Mouse (Mus musculus) c-Kit-positive CD71-negative TER-119-negative erythroid progenitor cells, embryonic 14.5 days (primary cell): ENCODE results near the gene Akap2.

Source experiments
- DNase-seq: peaks from one replicate; pipeline ENCODE4 v3.0.0-alpha.2; 2013; ENCODE audit warnings: low read depth

Akap2 gene

DNA sequence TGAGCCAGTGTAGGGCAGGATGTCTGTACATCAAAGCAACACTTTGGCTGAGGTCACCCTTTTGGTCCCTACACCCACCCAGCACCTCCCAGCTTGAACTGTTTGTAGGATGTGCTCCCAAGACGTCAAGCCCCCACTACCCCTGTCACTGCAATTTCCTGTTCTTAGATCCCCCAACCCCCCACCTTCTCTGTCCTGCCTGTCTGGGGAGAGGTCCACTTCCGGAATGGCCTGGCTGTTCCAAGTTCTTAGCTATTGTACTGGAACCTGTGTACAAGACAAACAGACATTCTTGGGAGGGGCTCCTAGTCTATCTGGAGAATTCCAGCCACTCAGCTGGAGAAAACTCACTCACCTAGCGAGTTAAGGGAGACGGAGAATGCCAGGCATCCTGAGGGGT, 116.7 kb downstream of the Akap2 start:
- no peak for DNase-seq

DNA sequence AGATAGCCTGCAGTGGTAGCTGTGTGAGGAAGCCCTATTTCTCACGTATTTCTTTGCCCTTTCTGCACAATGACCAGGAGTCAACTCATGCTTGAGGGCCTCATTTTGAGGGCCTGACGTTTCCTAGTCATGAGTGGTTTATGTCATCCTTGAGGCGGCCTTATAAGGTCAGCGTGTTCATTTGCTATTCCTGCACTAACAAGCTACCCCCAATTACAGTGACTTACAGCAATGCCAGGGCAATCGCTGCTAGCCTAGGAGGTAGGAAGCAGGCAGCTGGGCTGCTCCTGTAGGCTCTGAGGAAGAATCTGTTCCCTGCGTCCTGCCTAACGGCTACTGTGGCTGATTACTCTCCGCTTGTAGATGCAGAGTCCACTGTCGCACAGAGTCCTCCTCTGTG, 119.6 kb downstream of the Akap2 start:
- DNase-seq, result no peak

DNA sequence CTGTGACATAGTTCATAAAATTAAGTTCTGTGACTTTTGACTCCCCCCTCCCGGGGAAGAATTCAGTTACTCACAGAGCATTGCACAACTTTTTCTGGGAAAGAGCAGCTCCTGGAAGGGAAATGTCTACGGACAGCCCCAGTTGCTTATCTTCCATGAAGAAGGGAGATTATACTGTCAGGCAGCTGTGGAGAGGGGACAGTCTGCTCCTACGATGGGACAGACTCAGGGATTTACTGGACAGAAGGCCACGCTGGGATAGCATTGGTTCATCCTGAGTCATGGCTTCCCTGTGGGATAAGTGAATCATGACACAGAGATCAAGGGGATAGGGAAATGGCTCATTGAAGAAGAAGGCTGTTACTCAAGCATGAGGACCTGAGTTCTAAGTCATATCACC, 121.9 kb downstream of the Akap2 start:
- DNase-seq, result no peak

DNA sequence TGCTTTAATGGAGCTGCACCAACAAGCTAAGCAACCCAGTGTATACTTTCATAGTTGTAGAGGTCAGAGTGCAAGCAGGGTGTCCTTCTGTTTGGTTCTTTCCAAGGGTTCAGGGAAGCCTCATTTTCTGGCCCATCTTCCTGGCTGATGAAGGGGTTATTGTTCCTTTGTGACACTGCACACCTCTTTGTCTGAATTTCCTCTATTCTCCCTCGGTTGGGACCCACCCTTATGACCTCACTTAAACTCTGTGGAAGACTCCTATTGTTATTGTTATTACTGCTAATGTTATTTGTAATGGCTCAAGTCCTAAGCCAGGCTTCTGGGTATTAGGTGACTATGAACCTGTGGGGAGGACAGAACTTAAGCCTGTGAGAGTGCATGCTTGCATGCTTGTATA, 124.5 kb downstream of the Akap2 start:
- no peak for DNase-seq

DNA sequence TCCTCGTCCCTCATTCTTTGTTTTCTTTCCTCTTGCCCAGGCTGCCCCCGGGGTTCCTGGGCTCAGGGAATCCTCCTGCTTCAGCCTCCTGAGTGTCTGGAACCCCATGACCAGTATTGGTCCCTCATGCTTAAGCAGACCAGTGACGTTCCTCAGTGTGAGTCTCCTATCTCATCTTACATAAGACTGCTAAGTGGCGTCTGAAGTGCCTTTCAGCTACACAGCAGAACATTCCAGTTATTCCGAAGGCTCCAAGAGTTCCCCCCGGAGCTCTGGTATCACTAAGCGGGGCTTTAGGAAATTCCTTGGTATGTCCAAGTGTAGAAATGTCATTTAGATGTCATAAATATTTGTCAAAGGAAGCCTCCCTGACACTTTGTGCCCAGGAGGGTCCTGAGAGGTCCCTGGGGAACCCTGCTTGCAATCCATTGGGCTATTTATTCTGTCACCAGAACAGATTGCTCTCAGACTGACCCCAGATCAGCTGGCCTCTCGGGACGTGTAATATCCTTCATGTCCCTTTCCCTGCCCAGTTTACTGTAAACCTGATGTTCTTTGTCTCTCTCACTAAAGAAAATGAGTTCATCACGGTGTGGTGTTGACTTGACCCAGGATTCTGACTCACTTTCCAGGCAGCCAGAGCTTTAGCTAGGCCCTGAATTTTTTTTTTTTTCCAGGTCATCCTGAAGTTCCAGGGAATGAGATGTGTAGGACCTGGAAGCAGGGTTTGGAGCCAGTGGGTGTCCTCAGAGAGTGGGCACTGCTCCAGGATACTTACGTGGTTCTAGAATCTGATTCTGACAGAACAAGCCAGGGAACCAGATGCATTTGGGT, 125.2 kb downstream of the Akap2 start:
- no peak for DNase-seq

DNA sequence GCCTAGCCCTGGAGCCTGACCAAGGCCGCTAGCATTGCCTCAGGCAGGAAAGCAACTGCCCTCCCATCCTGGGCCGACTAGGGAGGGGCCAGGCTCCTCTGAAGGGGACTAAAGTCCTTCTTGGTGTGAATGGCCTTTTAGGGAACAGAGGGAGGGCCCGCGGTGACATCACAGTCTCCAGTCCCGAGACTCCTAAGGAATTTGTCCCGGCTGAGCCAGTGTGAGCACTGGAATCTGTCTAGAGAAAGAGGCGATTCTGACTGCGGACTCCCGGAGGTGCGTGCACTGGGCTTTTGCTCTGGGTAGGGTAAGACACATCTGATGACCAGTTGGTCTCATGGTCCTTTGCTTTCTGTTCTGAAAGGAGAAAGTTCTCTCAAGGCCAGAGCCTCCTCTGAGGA, 127.6 kb downstream of the Akap2 start:
- no peak for DNase-seq

DNA sequence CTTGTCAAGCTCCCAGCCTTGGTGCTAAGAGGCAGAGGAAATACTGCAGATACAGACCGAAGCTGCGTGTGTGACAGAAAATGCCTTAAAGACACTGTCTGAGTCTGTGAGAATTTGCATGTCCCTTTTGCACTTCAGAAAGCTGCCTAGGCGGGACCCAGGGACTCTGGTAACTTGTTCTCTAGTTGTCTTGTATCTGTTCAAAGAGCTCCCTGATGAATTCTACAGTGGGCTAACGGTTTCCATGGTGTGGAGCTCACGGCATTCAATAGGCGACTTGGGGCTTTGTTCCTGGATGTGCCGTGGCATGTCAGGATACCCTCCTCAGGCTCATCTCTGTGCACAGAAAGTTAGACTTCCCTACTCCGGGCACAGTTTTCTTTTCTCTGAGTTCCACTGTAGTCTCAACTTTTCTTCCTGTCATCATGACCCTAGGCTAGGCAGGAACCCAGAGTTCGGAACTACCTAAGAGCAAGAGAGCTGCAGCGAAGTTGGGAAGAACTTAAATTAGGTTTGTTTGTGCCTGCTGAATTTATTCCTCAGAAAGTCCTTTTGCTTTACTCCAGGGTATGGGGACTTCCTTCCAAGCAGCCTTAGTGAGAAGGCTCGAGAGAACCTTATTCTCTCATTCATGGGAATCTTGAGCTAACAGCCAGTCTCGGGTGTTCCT, 128.2 kb downstream of the Akap2 start:
- no peak for DNase-seq

DNA sequence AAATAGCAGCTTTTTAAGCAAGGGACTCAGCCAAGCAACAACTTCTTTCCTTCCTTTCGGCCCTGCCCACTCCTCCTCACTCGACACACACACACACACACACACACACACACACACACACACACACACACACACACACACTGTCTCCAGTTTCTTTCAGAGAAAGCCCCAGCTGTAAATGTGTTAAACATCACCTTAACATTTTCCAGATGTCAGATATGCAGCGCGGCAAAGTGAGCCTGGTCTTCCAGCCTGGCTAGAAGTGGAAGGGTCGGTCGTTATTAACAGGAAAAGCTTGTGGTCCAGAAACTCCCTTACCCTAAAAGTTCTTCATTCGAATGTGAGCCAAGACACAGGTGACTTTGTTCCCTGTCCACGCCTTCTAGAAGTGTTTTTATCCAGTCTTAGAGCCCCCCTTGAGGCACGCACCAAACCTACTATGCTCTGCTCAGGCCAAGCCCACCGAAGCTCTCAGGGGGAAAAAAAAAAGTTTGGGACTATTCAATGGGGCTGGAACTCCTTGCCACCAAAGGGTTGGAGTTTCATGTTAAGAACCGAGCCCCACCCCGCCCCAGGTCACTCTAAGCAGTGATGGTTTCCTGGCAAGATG, 129.0 kb downstream of the Akap2 start:
- DNase-seq, result no peak

DNA sequence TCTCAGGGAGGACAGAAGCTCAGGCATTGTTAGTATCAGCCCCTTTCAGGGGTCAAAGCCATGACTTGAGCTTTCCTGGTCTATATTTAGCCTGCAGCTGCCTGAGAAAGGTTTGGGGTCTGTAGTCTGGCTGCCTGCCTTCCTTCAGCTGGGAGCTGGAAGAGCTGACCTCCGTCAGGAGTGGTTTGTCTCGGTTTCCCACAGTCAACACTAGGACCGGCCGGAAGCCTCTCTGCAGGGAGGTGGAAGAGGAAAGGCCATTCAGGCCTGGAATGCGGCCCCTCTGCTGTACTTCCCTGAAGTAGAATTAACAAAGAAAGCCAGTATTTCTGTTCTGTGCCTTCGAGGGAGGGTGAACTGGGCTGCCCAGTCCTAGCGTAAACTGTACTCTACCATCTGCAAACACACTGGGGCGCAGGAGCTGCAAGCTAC, 129.6 kb downstream of the Akap2 start:
- no peak for DNase-seq

DNA sequence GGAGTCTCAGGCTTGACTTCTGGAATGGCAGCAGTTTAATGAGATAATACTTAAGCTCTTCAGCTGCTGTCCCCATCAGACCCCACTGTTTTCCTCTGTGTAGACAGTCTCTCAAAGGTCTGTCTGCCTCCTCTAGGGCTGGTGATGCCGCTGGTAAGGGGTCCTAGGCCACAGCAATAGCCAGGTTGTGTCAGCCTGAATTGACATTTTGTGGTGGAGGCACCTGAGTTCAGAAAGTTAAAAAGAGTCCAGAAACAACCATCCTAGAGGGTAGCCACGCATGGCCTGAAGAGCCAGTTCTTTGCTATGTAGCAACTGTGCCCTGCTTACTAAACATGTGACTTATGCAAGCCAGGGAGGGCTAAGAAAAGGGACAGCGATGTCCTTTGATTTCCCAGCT, 130.2 kb downstream of the Akap2 start:
- DNase-seq, result no peak

DNA sequence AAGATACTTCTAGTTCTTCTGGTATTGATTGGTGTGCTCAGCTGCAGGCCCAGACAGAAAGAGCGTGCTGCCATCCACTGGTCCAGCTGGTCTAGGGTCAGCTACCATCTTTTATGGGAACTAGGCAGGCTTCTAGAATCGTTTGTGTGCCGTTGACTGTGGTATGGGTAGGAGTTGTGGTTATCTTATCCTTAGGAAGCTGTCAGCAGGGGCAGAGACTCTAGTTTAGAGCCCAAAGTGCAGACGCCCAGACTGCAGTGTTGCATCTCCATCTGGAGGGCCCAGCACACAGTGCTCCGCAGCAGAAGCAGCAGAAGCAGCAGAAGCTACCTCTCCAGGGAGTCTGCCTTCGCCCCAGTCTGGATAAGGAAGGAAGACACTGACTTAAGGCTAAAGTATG, 132.0 kb downstream of the Akap2 start:
- DNase-seq, result no peak

DNA sequence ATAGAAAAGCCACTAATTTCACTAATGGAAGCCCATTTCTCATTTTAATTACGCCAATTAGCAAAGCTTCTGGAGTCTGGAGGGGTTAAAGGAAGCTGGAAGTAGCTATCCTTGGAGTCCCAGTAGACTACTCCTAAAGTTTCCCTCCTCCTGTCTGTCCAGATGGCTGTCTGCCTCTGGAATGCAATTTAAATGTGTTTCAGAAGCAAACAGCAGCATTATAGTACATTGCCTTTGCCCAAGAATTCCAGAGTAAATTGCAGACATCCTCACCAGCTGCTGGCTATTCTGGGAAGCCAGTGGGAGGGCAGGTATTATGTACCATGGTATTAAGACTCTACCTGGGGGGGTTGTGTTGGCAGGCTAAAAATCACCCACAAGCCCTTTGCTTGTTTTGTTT, 134.3 kb downstream of the Akap2 start:
- DNase-seq, result no peak

DNA sequence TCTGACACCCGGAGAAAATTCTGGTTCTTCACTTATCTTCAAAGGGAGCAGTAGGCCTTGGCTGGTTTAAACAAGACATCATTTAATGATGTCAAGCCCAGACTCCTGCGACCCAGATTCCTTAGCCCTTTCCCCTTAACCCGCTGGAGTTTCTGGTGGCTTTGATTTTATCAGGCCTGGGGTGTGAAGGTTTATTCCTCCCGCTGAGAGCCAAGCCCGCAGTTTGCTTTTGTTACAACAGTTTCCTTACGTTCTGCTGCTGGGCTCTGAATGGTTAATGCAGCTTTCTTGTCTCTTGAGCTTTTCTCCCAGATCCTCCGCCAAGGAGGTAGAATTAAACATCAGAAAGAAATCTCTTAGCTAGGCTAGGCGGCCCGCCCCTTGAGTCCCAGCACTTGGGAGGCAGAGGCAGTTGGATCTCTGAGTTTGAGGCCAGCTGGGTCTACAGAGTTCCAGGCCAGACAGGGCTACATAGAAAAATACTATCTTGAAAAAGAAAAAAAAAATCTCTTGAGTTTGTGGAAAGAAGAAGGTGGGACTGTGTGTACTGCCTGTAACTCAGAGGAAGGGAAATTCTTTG, 135.1 kb downstream of the Akap2 start:
- DNase-seq, result no peak

DNA sequence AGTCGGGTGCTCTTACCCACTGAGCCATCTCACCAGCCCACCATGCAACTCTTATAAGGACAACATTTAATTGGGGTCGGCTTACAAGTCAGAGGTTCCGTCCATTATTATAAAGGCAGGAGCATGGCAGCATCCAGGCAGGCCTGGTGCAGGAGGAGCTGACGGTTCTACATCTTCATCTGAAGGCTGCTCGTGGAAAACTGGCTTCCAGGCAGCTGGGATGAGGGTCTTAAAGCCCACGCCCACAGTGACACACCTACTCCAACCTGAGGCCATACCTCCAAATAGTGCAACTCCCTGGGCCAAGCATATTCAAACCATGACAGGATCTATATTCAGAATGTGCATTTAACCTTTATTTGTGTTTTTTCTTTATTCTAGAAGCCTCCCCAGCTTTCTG, 136.7 kb downstream of the Akap2 start:
- DNase-seq, result no peak

DNA sequence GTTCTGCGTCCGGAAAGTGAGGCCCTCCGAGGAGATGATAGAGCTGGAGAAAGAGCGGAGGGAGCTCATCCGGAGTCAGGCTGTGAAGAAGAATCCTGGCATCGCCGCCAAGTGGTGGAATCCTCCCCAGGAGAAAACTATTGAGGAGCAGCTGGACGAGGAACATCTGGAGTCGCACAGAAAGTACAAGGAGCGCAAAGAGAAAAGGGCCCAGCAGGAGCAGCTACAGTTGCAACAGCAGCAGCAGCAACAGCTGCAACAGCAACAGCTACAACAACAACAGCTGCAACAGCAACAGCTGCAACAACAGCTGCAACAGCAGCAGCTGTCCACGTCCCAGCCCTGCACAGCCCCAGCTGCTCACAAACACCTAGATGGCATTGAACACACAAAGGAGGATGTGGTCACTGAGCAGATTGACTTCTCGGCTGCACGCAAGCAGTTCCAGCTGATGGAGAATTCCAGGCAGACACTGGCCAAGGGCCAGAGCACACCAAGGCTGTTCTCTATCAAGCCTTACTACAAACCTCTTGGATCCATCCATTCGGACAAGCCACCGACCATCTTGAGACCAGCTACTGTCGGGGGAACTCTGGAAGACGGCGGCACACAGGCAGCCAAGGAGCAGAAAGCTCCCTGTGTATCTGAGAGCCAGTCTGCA, 138.0 kb downstream of the Akap2 start:
- no peak for DNase-seq

DNA sequence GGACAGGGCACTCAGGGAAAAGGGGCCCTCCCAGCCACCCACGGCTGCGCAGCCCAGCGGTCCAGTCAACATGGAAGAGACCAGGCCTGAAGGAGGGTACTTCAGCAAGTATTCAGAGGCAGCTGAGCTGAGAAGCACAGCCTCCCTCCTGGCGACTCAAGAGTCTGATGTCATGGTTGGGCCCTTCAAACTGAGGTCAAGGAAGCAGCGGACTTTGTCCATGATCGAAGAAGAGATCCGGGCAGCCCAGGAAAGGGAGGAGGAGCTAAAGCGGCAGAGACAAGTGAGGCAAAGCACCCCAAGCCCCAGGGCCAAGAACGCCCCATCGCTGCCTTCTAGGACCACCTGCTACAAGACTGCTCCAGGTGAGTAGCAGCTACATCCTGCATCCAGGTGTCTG, 139.2 kb downstream of the Akap2 start:
- no peak for DNase-seq

DNA sequence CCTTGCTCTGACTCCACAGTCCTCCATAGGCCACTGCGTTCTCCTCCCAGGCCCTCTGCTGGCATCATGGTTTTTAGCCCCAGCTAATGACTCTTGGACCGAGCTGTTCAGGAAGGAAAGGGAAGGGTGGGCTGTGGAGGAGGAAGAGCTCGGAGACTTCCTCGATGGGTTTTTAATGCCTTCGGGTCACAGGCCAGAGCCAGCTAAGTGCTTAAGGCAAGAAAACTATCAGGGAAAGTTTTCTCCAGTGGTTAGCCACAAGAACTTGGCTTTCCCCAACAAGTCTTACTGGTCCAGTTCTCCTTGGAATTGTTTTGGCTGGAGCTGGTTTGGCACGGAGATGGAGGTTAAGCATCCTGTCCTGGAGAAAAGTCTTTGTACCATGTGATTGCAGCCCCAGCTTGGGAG, 142.8 kb downstream of the Akap2 start:
- no peak for DNase-seq

DNA sequence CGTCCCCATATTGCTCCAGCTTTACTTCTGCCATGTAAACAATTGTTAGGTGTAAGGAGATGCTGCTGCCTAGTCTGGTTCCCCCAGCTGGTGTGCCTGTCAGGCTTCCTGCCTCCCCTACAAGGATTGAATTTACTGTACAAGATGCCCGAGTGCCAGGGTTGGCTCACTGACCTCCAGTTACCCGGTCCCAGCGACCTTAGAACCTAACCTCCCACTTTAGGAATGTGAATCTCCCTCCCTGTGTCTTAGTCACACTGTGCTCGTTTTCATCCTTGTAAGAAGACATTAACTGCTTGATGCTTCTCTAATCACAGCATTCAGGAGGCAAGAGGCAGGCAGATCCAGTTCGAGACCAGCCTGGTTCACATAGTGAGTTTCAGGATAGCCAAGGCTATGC, 143.7 kb downstream of the Akap2 start:
- no peak for DNase-seq

DNA sequence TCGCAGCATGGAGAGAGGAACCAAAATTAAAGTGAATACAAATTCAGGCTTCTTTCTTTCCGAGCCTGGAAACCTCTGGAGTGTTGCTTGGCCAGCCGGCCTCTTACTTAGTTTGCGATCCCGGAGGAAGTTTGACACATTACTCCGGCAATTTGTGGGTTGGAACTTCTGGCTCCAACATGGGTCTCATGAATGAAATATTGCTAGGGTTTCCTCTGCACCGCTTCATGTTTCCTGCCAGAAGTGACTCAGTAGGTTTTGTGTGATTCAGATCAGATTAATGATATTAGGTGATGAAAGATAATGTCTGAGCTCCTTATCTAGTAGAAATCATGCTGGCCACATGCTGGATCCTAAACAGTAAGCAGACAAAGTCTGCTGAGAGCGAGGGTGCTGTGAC, 144.4 kb downstream of the Akap2 start:
- no peak for DNase-seq

DNA sequence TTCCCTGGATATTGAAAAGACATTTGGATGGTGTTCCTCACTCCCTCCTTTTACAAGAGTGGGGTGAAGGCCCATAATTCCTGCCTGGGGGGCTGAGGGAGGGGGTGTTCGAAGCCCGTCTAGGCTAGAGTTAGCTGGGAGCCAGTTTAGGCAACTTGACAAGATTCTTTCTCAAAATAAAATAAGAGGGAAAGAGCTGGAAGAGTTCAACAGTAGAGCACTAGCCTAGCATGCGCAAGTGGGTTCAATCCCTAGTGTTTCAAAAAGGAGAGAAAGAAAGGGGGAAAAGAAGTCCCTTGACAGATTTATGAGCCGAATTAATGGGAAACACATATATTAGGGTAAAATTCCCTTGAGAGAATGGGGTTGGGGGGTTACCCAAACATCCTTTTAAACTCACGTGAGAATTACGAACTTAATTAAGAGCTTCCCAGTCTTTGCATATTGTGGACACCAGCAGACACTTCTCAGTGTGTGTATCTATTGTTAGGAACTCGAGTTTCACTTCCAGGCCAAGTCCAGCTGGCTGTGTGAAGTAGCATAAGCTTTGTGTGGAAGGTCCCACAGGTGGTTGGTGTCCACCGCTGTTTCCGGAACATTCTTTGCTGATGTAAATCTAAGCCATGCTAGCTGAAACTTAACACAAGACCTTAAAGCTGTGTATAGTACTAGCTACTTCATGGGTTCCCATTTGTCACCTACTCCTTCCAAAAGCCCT, 145.0 kb downstream of the Akap2 start:
- no peak for DNase-seq

DNA sequence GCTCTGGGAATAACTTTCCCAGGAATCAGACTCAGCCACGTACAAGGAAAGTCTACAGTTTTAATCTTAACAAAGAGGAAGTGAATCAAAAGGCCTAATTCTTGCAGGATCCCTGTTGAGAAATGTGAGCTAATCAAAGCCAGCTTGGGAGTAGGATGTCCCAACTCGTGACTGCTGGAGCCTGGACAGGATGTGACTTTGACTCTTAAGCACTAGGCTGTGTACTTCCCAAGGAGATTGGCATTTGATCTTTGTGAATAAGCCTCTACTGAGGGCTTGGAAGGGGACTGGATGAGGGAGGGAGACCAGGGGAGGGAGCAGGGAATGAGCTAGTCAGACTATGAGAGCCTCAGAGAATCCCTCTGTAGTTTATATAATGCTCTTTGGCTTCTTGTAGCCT, 148.6 kb downstream of the Akap2 start:
- DNase-seq, result no peak

DNA sequence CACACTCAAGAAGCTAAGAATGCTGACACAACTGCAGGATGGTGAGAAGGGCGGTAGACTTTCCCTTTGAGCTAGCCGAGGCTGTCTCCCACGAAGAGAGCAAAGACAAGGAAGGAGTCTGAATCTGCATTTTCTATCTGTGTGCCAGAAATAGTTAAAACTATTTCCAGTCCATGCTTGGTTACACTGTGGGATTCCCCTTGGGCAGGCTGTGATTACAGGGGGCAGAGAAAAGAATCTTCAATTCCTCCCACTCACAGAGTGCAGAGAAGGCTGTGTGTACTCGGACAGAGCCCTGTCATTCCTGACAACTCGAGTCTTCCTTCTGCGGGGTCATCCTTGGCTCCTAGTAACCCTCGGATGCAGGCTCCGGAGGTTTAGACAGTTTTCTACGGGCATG, 149.5 kb downstream of the Akap2 start:
- DNase-seq, result no peak
